Mouse (Mus musculus): ENCODE data around the gene March1. TPM values are rescaled to one million over a fixed set of nuclear protein-coding genes. Genes with fewer than 3 reads are reported as not detected.

March1 gene
- total and polyA plus RNA-seq, 2 experiments from 2014 or later = 50.4 to 52.5 TPM

DNA sequence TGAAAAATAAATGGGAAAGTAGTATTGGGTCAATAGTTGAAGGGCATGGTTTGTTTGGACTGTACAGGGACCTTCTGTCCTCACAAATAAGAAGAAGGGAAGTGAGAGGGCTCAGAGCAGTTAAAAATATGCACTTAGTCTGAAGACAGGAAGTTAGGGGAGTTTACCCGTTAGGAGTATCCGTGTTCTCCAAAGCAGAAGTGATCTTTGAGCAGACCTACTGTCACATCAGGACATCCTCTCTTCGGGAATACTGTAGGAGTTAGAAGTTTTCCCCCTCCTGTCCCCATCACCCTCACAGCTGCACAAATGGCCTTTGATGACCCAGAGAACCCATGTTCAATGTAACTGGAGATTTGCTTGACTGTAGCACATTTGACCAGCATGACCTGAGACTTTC lies 820.2 kb downstream of the March1 start:
- no peak for ATAC-seq (ENCODE audit: low FRiP score)
- WGBS = 81% methylated on average over 3 of the region's 3 CpGs
- no peak overlapping the region for H3K9ac ChIP-seq (replicated peaks; ENCODE audit: low read length, poor library complexity, severe bottlenecking)

DNA sequence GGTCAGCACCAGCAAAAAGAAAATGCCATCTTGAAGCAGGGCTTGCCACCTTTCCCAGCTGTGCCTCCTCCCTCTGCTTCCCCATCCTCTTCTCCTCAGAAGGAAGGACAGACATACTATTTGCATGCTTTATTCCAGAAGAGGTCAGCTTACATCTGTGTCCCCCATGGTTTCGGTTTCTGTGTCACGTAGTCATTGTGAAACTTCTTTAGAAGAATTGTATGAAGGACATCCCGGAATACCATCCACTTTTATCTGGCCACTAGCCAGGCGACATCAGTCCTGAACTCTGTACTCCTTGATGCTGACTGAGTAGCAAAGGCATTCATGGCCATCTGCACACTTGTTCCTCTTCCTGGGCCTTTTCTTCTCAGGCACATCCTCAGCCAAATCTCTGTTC lies 820.8 kb downstream of the March1 start:
- no peak for DNase-seq (ENCODE audit: low spot score)
- Histone ChIP-seq H3K4me2 (ENCODE audit: low read depth, low read length, poor library complexity, severe bottlenecking) (no peak overlapping the region), H3K9ac (replicated peaks; ENCODE audit: low read length, poor library complexity, severe bottlenecking) (no peak overlapping the region), H3K27me3 (ENCODE audit: insufficient read depth, low read length) (no peaks in the 10 kb centered on the region), H3K36me3 (ENCODE audit: insufficient read depth, low read length) (no peaks in the 10 kb centered on the region), H3K4me3 (ENCODE audit: low read depth, low read length) (no peak overlapping the region), H3K4me1 (ENCODE audit: insufficient read depth, low read length) (no peaks in the 10 kb centered on the region), H3K27ac (ENCODE audit: low read depth, low read length) (no peak overlapping the region), H3K9me3 (ENCODE audit: low read length) (no peaks in the 10 kb centered on the region)
- WGBS = 73% methylated on average over 4 of the region's 4 CpGs
- TF ChIP-seq CTCF (IDR thresholded peaks at IDR 0.05) = no peak
- no peak for ATAC-seq (ENCODE audit: low FRiP score)

More for the DNA sequence above, 820.2 kb downstream of the March1 start:
- H3K4me3 ChIP-seq (ENCODE audit: low read depth, low read length) = no peak overlapping the region
- no peak overlapping the region for H3K4me2 ChIP-seq (ENCODE audit: low read depth, low read length, poor library complexity, severe bottlenecking)
- H3K36me3 ChIP-seq (ENCODE audit: insufficient read depth, low read length) = no peaks in the 10 kb centered on the region
- H3K27ac ChIP-seq (ENCODE audit: low read depth, low read length) = no peak overlapping the region
- H3K9me3 ChIP-seq (ENCODE audit: low read length) = no peaks in the 10 kb centered on the region
- no peaks in the 10 kb centered on the region for H3K4me1 ChIP-seq (ENCODE audit: insufficient read depth, low read length)
- no peaks in the 10 kb centered on the region for H3K27me3 ChIP-seq (ENCODE audit: insufficient read depth, low read length)
- DNase-seq (ENCODE audit: low spot score) = no peak
- TF ChIP-seq CTCF (IDR thresholded peaks at IDR 0.05) = no peak

DNA sequence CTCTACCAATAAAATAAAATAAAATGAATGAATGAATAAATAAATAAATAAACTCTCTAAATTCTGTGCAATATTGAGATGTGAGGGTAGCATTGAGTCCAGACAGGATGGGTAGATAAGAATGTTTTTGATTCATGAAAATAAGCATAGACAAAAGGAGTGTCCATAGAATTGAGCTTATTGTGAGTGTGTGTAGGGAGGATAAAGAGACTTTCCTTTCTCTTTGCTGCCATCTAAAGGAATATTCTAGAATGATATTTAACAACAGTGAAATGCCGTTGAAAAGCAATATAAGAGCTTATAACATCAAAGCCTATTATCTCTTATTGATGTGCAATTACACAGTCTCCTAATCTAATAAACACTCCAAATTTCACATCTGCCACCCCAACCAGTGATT lies 823.4 kb downstream of the March1 start:
- WGBS = 0% methylated on average over 1 of the region's 1 CpGs
- H3K27ac ChIP-seq (ENCODE audit: low read depth, low read length) = no peak overlapping the region
- ATAC-seq (ENCODE audit: low FRiP score) (peak; percentile 69), DNase-seq (ENCODE audit: low spot score) (peak; percentile 77)
- H3K9ac ChIP-seq (replicated peaks; ENCODE audit: low read length, poor library complexity, severe bottlenecking) = no peak overlapping the region
- H3K27me3 ChIP-seq (ENCODE audit: insufficient read depth, low read length) = no peaks in the 10 kb centered on the region
- no peak overlapping the region for H3K4me2 ChIP-seq (ENCODE audit: low read depth, low read length, poor library complexity, severe bottlenecking)
- H3K36me3 ChIP-seq (ENCODE audit: insufficient read depth, low read length) = no peaks in the 10 kb centered on the region
- H3K9me3 ChIP-seq (ENCODE audit: low read length) = no peaks in the 10 kb centered on the region
- H3K4me1 ChIP-seq (ENCODE audit: insufficient read depth, low read length) = no peaks in the 10 kb centered on the region
- no peak overlapping the region for H3K4me3 ChIP-seq (ENCODE audit: low read depth, low read length)
- TF ChIP-seq CTCF (IDR thresholded peaks at IDR 0.05) = peak; percentile 80

DNA sequence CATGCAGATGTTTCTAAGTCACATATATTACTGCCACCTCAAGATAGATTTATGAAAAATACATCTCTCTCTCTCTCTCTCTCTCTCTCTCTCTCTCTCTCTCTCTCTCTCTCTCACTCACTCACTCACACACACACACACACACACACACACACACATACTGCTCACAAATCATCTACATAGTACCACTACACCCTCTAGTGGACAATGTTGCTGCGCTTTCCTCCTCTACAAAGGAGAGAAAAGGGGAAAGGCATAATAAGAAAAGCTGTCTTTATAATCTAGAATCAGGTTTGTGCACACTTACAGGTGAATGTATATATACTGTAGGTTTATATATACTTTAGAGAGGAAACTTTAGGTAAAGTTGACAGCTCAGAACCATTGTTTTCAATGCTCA lies 825.1 kb downstream of the March1 start:
- H3K27ac ChIP-seq (ENCODE audit: low read depth, low read length) = no peak overlapping the region
- H3K9me3 ChIP-seq (ENCODE audit: low read length) = no peaks in the 10 kb centered on the region
- no peak overlapping the region for H3K4me2 ChIP-seq (ENCODE audit: low read depth, low read length, poor library complexity, severe bottlenecking)
- no peaks in the 10 kb centered on the region for H3K36me3 ChIP-seq (ENCODE audit: insufficient read depth, low read length)
- no peak overlapping the region for H3K9ac ChIP-seq (replicated peaks; ENCODE audit: low read length, poor library complexity, severe bottlenecking)
- 32% methylated on average over 1 of the region's 1 CpGs for WGBS
- no peaks in the 10 kb centered on the region for H3K27me3 ChIP-seq (ENCODE audit: insufficient read depth, low read length)
- no peak overlapping the region for H3K4me3 ChIP-seq (ENCODE audit: low read depth, low read length)
- peak; percentile 84 for DNase-seq (ENCODE audit: low spot score)
- TF ChIP-seq CTCF (IDR thresholded peaks at IDR 0.05) = peak; percentile 91
- H3K4me1 ChIP-seq (ENCODE audit: insufficient read depth, low read length) = no peaks in the 10 kb centered on the region
- ATAC-seq (ENCODE audit: low FRiP score) = peak; percentile 49; the same call in 1 of the 2 replicates

DNA sequence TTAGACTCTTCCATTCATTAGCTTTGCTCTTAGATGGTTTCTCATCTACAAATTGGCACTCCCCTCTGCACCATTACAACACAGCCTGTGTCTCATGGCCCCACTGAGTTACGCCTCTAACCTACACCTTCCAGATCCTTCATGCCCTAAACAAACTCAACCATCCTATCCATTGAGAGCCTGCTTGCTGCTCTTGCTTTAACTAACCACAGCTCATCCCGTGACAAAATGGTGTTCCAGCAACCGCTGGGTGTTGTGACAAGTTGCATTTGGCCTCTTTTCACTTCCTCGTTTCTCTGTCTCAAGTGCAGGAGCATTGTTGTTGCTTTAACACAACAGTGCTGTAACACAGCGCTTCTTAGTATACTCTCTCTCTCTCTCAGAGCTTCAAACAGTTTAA lies 826.4 kb downstream of the March1 start:
- H3K4me1 ChIP-seq (ENCODE audit: insufficient read depth, low read length) = no peaks in the 10 kb centered on the region
- DNase-seq (ENCODE audit: low spot score) = no peak
- H3K36me3 ChIP-seq (ENCODE audit: insufficient read depth, low read length) = no peaks in the 10 kb centered on the region
- no peak overlapping the region for H3K27ac ChIP-seq (ENCODE audit: low read depth, low read length)
- no peak overlapping the region for H3K9ac ChIP-seq (replicated peaks; ENCODE audit: low read length, poor library complexity, severe bottlenecking)
- WGBS = 85% methylated on average over 5 of the region's 5 CpGs
- H3K27me3 ChIP-seq (ENCODE audit: insufficient read depth, low read length) = no peaks in the 10 kb centered on the region
- no peaks in the 10 kb centered on the region for H3K9me3 ChIP-seq (ENCODE audit: low read length)
- no peak overlapping the region for H3K4me2 ChIP-seq (ENCODE audit: low read depth, low read length, poor library complexity, severe bottlenecking)
- no peak overlapping the region for H3K4me3 ChIP-seq (ENCODE audit: low read depth, low read length)
- no peak for ATAC-seq (ENCODE audit: low FRiP score)
- no peak for TF ChIP-seq CTCF (IDR thresholded peaks at IDR 0.05)

DNA sequence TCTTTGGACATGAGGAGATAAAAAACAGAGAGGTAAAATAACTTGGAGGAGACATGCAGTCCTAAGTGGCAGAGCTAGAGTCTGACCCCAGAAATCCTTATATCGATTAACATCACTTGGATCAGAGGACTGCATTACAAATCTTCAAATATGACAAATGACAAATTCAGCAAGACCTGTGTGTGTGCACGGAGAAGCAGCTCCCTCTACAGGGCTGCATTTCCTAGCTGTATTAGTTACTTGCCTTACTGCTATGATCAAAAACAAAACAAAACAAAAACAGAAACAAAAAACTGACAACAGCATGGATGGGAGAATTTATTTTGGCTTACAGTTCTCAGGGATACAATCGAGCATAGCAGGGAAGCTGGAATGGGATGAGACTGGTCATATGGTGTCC lies 827.7 kb downstream of the March1 start:
- Histone ChIP-seq H3K4me3 (ENCODE audit: low read depth, low read length) (no peak overlapping the region), H3K4me2 (ENCODE audit: low read depth, low read length, poor library complexity, severe bottlenecking) (no peak overlapping the region), H3K9me3 (ENCODE audit: low read length) (no peaks in the 10 kb centered on the region), H3K9ac (replicated peaks; ENCODE audit: low read length, poor library complexity, severe bottlenecking) (no peak overlapping the region), H3K4me1 (ENCODE audit: insufficient read depth, low read length) (no peaks in the 10 kb centered on the region), H3K27me3 (ENCODE audit: insufficient read depth, low read length) (no peaks in the 10 kb centered on the region), H3K27ac (ENCODE audit: low read depth, low read length) (no peak overlapping the region), H3K36me3 (ENCODE audit: insufficient read depth, low read length) (no peaks in the 10 kb centered on the region)
- 77% methylated on average over 3 of the region's 3 CpGs for WGBS
- DNase-seq (ENCODE audit: low spot score) = no peak
- no peak for ATAC-seq (ENCODE audit: low FRiP score)
- peak; percentile 52 for TF ChIP-seq CTCF (IDR thresholded peaks at IDR 0.05)
